ENCODE assay signal across 17 mouse cellular contexts in genomic region chr5:105909209-105909608, GRCm38 (mm10).
"Had no signal": no experiment of that assay in that cellular context is flagged by ENCODE, and none has a peak within 500 bp of the region (broad histone marks: within the 10 kb centered on the region; RNA-seq: fewer than 3 reads in every experiment).

No protein-coding gene starts in this region.

- H3K9ac ChIP-seq: limb, embryonic 13.5 days; liver, embryonic 12.5 days; liver, embryonic 15.5 days; lung, embryonic 14.5 days had no signal

- H3K9me3 ChIP-seq: limb, embryonic 10.5 days; limb, embryonic 13.5 days; liver, embryonic 12.5 days; liver, embryonic 15.5 days had no signal

- H3K4me1 ChIP-seq: limb, embryonic 10.5 days; limb, embryonic 13.5 days; liver, embryonic 15.5 days had no signal

- H3K4me2 ChIP-seq: limb, embryonic 13.5 days; liver, embryonic 12.5 days; liver, embryonic 15.5 days; lung, embryonic 14.5 days; midbrain, embryonic 11.5 days had no signal

- DNase-seq: kidney, adult 18-20 months; kidney, adult 9 months; kidney, postnatal 14 days; kidney, postnatal 4 days; liver; lung, embryonic 14.5 days; midbrain, embryonic 14.5 days; right cerebral cortex, postnatal 25 days; thymus, adult 18-20 months; thymus, postnatal 36 days had no signal

- H3K4me3 ChIP-seq: limb, embryonic 10.5 days; limb, embryonic 13.5 days; liver, embryonic 12.5 days; liver, embryonic 15.5 days had no signal

- H3K27ac ChIP-seq: limb, embryonic 10.5 days; limb, embryonic 13.5 days; liver, embryonic 12.5 days; liver, embryonic 15.5 days had no signal

- H3K27me3 ChIP-seq: limb, embryonic 13.5 days; liver, embryonic 12.5 days; liver, embryonic 15.5 days had no signal

- ATAC-seq: inflammation-experienced regulatory T-cells, adult 6 months; intestine, embryonic 16.5 days; liver, embryonic 12.5 days had no signal
